Mouse (Mus musculus) liver, adult (tissue): ENCODE data around the gene Gdap2.

Experiments used
- GATA4 ChIP-seq: IDR thresholded peaks from 2 replicates; pipeline ENCODE4 v1.6.1; 2014; ENCODE audit warnings: mild to moderate bottlenecking, low read length; ENCODE audit not compliant: insufficient replicate concordance

Gdap2 gene

GRCm38 (mm10) chr3:100162315-100163105, at the start of gene Gdap2, which contains the start of gene Wdr3:
Gdap2 (plus strand) TSS chr3:100162381.
Wdr3 (minus strand) TSS chr3:100162407.
- peak; percentile 37; the same call in 1 of the 2 replicates for TF ChIP-seq GATA4

GRCm38 (mm10) chr3:100118681-100119080, 43.5 kb upstream of the Gdap2 start:
- no peak for TF ChIP-seq GATA4

DNA sequence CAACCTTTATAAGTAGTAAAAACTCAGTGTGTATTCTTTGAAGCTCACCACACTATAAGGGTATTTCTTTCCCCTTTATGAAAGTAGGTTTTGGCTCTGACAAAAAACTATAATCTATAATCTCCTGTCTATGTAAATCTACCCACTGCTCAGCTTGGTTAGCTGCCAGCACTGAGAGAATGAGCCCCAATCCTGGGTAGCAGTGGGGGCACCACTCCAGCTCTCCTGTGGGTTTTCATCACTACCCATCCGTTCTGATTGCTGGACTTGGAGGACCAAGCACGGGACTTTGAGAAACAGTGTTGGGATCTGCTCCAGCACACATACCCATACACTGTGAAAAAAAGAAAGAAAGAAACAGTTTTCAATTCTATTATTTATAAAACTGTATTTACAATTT, 40.2 kb upstream of the Gdap2 start:
- TF ChIP-seq GATA4 = no peak

DNA sequence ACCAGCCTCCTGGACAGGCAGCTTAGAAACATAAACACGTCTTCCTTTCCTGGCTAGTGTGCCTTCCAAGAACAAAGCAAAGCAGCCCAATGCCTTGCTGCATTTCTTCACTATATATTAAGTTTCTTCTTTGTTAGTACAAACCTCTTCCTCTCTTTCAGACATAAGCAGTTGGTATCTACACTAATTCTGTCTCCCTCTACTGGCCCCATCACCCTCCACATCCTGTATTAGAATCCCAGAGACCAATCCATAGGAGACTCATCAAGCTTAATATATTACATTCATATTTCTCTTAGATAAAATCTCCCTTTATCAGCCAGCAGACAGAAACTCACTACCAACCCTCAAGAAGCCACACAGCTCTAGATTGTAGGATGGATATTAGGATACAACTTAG, 39.7 kb upstream of the Gdap2 start:
- TF ChIP-seq GATA4 = no peak

DNA sequence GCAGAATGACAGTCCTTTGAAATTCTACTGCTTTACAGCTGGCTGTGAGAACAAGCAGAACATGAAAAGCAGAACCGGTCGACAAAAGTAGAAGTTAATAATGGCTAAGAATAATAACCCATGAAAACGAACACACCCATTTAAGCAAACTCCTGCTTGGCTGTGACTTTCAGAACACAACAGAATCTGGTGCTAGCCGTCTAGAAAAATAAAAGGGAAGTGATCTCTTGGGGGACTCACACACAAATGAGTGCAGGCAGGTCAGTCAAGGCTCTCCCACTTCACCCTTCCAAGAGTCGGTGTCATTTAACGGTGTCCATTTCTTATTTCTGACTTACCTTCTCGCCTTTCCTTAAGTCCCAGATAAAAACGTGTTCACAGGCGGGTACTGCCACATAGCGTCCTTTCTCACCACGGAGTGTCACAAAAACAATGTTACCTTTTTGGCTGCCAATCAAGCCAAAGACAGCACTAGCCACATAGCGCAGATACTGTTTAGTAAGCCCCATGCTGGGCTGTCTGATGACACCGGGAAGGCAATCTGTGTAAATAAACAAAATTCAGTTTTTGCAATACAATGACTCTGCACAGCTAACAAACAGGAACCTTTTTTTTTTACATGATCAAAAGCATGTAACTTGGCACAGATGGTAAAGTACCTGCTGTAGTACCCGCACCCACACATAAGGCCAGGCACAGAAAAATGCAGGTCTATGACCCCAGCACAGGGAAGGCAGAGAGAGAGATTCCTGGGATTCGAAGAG, 1.3 kb upstream of the Gdap2 start:
- TF ChIP-seq GATA4 = no peak

- TF ChIP-seq GATA4 = no peak
Observed at GRCm38 (mm10) chr3:100161665-100162314, 391 bp upstream of the Gdap2 start.

- no peak for TF ChIP-seq GATA4
Observed at GRCm38 (mm10) chr3:100163556-100163955, 1.4 kb downstream of the Gdap2 start.

- TF ChIP-seq GATA4 = no peak
Observed at GRCm38 (mm10) chr3:100164991-100165390, 2.8 kb downstream of the Gdap2 start.

DNA sequence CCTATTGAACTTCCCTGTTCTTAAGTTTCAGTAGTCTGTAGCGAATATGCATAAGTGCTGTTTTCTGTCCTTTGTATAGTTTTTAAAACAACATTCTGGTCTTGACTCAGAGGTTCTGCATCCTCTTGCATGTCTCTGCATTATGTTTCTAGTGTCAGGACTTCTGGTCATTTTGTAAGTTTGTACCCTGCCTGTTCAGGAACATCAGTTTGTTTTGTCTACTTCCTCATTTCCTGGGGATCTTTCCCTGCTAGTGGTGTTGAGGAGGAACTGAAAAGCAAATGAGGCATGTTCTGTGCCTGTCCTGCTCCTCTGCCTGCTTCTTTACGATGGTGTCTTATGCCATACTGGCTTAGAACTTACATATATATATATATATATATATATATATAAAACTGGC, 13.8 kb downstream of the Gdap2 start:
- no peak for TF ChIP-seq GATA4

DNA sequence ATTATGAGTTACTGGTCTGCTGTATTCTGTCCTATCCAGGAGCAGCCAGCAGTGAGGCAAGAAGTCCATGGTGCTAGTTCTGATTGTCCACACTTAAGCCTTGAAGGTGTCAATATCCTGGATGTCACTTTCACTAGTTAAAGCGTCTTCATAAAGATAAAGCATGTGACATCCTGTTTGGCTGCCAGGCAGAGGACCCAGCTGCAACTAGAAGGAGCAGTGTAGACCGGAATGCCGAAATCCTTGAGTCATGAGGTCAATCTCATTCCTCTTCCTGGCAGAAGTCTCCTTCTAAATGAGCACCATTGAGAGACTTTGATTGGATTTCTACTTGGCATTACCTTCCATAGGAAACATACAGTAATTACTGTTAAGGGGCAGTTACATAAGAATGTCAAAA, 18.3 kb downstream of the Gdap2 start:
- TF ChIP-seq GATA4 = no peak

DNA sequence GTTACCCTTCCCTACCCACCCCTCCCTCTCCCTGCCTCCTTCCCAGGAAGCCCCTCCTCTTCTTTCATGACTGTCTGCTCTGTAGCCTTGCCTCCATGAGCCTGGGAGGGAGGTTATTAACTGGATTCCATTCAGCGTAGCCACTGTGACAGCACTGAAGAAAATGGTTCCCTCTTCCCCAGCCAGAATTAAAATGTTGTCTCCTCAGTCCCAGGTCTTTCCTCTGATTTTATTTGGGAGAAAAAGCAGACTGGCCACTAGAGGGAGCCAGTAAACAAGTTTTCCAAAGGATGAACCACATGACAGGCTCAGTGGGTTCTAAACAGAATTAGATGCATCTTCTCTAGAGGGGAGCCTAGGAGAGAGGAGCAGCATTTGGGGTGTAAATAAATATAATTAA, 27.3 kb downstream of the Gdap2 start:
- no peak for TF ChIP-seq GATA4

GRCm38 (mm10) chr3:100189861-100190260, 27.7 kb downstream of the Gdap2 start:
- no peak for TF ChIP-seq GATA4

DNA sequence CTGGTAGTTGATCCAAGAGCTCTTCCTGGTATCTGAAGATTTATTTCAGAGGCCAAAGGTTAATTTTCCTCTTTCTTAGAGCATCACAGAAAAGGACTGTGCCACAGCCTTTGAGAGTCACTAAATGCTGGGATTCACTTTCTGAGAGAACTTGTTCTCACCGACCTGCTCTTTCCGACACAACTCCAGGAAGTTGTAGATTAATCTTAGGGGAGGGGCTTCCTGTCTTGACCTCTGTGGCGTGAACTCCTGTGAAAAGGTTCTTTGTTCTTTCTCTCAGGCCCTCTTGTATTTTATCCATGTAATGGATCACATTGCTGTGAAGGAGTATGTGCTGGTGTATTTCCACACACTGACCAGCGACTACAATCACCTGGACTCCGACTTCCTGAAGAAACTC, 32.0 kb downstream of the Gdap2 start:
- TF ChIP-seq GATA4 = no peak

DNA sequence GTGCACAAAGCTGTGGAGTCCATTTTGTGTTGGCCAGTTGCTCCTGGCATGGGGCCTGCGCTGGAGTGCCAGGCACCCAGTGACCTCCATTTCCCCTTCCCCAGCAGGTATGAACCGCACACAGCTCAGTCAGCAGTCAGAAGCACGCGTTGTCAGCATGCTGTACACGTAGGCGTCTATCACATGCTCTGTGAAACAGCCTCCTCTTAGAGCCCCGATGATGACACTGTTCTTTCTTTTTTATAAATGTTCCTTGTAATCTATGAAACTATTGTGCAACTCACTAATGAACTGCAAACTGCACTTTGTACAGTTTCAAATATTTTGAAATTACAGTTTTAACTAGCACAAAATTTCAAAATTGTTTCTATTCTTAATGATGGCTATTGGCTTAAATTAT, 39.4 kb downstream of the Gdap2 start:
- no peak for TF ChIP-seq GATA4

DNA sequence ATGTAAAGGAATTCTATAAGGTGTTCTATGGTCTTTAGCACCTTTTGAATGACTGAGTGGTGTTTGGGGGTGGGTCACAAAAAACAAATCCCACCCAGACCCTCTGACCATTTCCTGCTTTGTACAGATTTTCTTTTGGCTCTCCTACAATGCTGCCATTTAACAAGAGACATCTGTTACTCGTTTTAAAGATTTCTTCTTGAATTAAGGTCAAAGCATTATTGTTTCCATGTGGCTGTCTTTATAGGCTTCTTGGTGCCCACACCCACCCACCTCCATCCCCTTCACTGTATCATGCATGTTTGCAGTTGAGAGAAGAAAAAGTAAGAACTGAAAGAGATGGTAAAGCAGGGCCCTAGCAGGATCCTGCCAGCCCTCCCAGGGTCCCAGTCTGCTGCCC, 44.8 kb downstream of the Gdap2 start:
- no peak for TF ChIP-seq GATA4

DNA sequence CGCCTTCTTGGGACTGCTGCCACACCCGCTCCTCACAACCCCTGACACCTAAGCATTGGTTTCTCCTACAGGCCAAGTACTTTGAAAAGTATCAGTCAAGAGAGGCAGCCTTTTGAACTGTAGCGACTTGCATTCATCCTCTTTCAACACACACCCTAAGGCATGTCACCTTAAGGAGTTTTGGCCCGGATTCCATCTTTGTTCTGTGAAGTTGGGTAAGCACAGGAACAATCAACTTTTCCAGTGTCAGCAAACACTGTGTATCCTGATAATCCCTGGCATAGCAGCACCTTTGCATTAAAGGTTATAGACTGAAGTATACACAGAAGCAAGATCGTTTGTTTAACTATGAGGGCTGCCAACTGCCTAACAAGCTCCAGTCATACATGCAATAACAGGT, 53.3 kb downstream of the Gdap2 start:
- TF ChIP-seq GATA4 = no peak
